Mouse (Mus musculus) embryonic facial prominence, embryonic 14.5 days (tissue): ENCODE data around the gene E130208F15Rik. TPM values are rescaled to one million over a fixed set of nuclear protein-coding genes. Genes with fewer than 3 reads are reported as not detected.

Experiments
- ATAC-seq: fragments of 200-750 bp; cut with Nextera tagmentation; 2 replicates; pipeline ENCODE4 v1.8.0; 2017; ENCODE audit warnings: low read depth, moderate number of reproducible peaks, moderate TSS enrichment
- DNase-seq: peaks from one replicate; pipeline ENCODE4 v3.0.0-alpha.2; 2015; ENCODE audit warnings: low spot score
- H3K27ac ChIP-seq: fragments of 300-500 bp; sonication (generic); replicated peaks from 2 replicates; pipeline ENCODE4 v1.5.1; 2014; ENCODE audit warnings: low read depth, mild to moderate bottlenecking, low read length, moderate library complexity
- H3K27me3 ChIP-seq: fragments of 300-500 bp; sonication (generic); replicated peaks from 2 replicates; pipeline ENCODE4 v1.6.1; 2014; ENCODE audit warnings: low read length; ENCODE audit not compliant: control insufficient read depth, insufficient read depth
- H3K36me3 ChIP-seq: fragments of 300-500 bp; sonication (generic); 2 replicates; pipeline ENCODE4 v1.6.1; 2014; ENCODE audit warnings: low read length, mixed read lengths; ENCODE audit not compliant: control insufficient read depth, insufficient read depth
- H3K4me1 ChIP-seq: fragments of 300-500 bp; sonication (generic); 2 replicates; pipeline ENCODE4 v1.6.1; 2014; ENCODE audit warnings: antibody characterized with exemption, low read length; ENCODE audit not compliant: control insufficient read depth, insufficient read depth
- H3K4me2 ChIP-seq: fragments of 300-500 bp; sonication (generic); 2 replicates; pipeline ENCODE4 v1.6.1; 2014; ENCODE audit warnings: low read depth, mild to moderate bottlenecking, low read length, moderate library complexity, mixed read lengths
- H3K4me3 ChIP-seq: fragments of 300-500 bp; sonication (generic); 2 replicates; pipeline ENCODE4 v1.5.1; 2014; ENCODE audit warnings: low read depth, mild to moderate bottlenecking, low read length
- H3K9ac ChIP-seq: fragments of 300-500 bp; sonication (generic); 2 replicates; pipeline ENCODE4 v1.6.1; 2014; ENCODE audit warnings: low read depth, mild to moderate bottlenecking, low read length, moderate library complexity, mixed read lengths
- H3K9me3 ChIP-seq: fragments of 300-500 bp; sonication (generic); 2 replicates; pipeline ENCODE4 v1.6.1; 2016; ENCODE audit warnings: low read length; ENCODE audit not compliant: control insufficient read depth
- WGBS: fragments of 180-500 bp; shearing (Covaris S2); extraction: QIAGEN DNeasy Blood & Tissue Kit; methylation state at CpG from one replicate; pipeline ENCODE4 v1.1.7; 2014; 5-methylcytosine and 5-hydroxymethylcytosine counted together
- polyA plus RNA-seq: library from polyadenylated mRNA; unstranded; fragments of >200 nt; fragmentation: Nextera tagmentation; extraction: Ambion mirVana; gene quantifications from 2 replicates; pipeline ENCODE4 v1.2.1, GENCODE M21; 2014

Gene E130208F15Rik
- polyA plus RNA-seq, 1 experiment from 2014 or later = not detected

- H3K4me1 ChIP-seq = peaks cover 8% of the 10 kb centered on the region; the same call in 1 of the 2 replicates
- no peak overlapping the region for H3K4me2 ChIP-seq
- ATAC-seq (no peak), DNase-seq (no peak)
- WGBS = 65% methylated on average over 5 of the region's 5 CpGs
- H3K27ac ChIP-seq = no peak overlapping the region
- no peak overlapping the region for H3K4me3 ChIP-seq
- H3K9ac ChIP-seq = no peak overlapping the region
- peaks cover 6% of the 10 kb centered on the region for H3K27me3 ChIP-seq
- no peaks in the 10 kb centered on the region for H3K9me3 ChIP-seq
- no peaks in the 10 kb centered on the region for H3K36me3 ChIP-seq
Observed at GRCm38 (mm10) chr7:30334563-30334962, 13.0 kb downstream of the E130208F15Rik start.

GRCm38 (mm10) chr7:30335688-30336087 is 14.1 kb downstream of the E130208F15Rik start:
- no peak overlapping the region for H3K27ac ChIP-seq
- H3K4me2 ChIP-seq = no peak overlapping the region
- DNase-seq = no peak
- H3K9me3 ChIP-seq = no peaks in the 10 kb centered on the region
- no peak for ATAC-seq
- H3K9ac ChIP-seq = no peak overlapping the region
- no peak overlapping the region for H3K4me3 ChIP-seq
- H3K27me3 ChIP-seq = peaks cover 6% of the 10 kb centered on the region
- H3K36me3 ChIP-seq = no peaks in the 10 kb centered on the region
- H3K4me1 ChIP-seq = peaks cover 8% of the 10 kb centered on the region; the same call in 1 of the 2 replicates
- 79% methylated on average over 6 of the region's 6 CpGs for WGBS

- Histone ChIP-seq H3K27ac (no peak overlapping the region), H3K4me3 (no peak overlapping the region), H3K36me3 (no peaks in the 10 kb centered on the region), H3K9me3 (no peaks in the 10 kb centered on the region), H3K27me3 (peaks cover 6% of the 10 kb centered on the region), H3K4me1 (peaks cover 8% of the 10 kb centered on the region; the same call in 1 of the 2 replicates), H3K4me2 (no peak overlapping the region), H3K9ac (no peak overlapping the region)
- peak; percentile 93 for DNase-seq
- WGBS = 5% methylated on average over 9 of the region's 9 CpGs
- peak; percentile 9; the same call in 1 of the 2 replicates for ATAC-seq
Observed at GRCm38 (mm10) chr7:30336384-30336783, 14.8 kb downstream of the E130208F15Rik start.

- ATAC-seq (no peak), DNase-seq (no peak)
- Histone ChIP-seq H3K27ac (no peak overlapping the region), H3K36me3 (no peaks in the 10 kb centered on the region), H3K9me3 (no peaks in the 10 kb centered on the region), H3K4me2 (no peak overlapping the region), H3K4me3 (no peak overlapping the region), H3K9ac (no peak overlapping the region), H3K27me3 (peaks cover 6% of the 10 kb centered on the region), H3K4me1 (no peaks in the 10 kb centered on the region)
- 71% methylated on average over 5 of the region's 5 CpGs for WGBS
Observed at GRCm38 (mm10) chr7:30339432-30340109, 18.0 kb downstream of the E130208F15Rik start.

- 27% methylated on average over 21 of the region's 21 CpGs for WGBS
- DNase-seq (peak; percentile 86), ATAC-seq (no peak)
- H3K4me1 ChIP-seq = no peaks in the 10 kb centered on the region
- no peaks in the 10 kb centered on the region for H3K9me3 ChIP-seq
- H3K4me3 ChIP-seq = no peak overlapping the region
- H3K27ac ChIP-seq = no peak overlapping the region
- no peak overlapping the region for H3K4me2 ChIP-seq
- peaks cover 16% of the 10 kb centered on the region for H3K27me3 ChIP-seq
- H3K36me3 ChIP-seq = no peaks in the 10 kb centered on the region
- H3K9ac ChIP-seq = no peak overlapping the region
Observed at GRCm38 (mm10) chr7:30346635-30347379, 25.3 kb downstream of the E130208F15Rik start.

GRCm38 (mm10) chr7:30347828-30348227 is 26.3 kb downstream of the E130208F15Rik start:
- H3K4me3 ChIP-seq = 0 out of 2 replicates have a peak overlapping the region, but pooled peaks have one; percentile 6
- ATAC-seq (no peak), DNase-seq (peak; percentile 56)
- no peaks in the 10 kb centered on the region for H3K4me1 ChIP-seq
- H3K4me2 ChIP-seq = peak overlapping the region; percentile 21; the same call in 1 of the 2 replicates
- 3% methylated on average over 29 of the region's 30 CpGs for WGBS
- H3K27ac ChIP-seq = no peak overlapping the region
- peaks cover 16% of the 10 kb centered on the region for H3K27me3 ChIP-seq
- H3K9ac ChIP-seq = no peak overlapping the region
- no peaks in the 10 kb centered on the region for H3K9me3 ChIP-seq
- H3K36me3 ChIP-seq = no peaks in the 10 kb centered on the region

GRCm38 (mm10) chr7:30353279-30353822 is 31.8 kb downstream of the E130208F15Rik start:
- Histone ChIP-seq H3K4me2 (no peak overlapping the region), H3K9ac (no peak overlapping the region), H3K4me1 (no peaks in the 10 kb centered on the region), H3K9me3 (no peaks in the 10 kb centered on the region), H3K36me3 (peaks cover 8% of the 10 kb centered on the region), H3K27ac (no peak overlapping the region), H3K4me3 (no peak overlapping the region), H3K27me3 (peaks cover 2% of the 10 kb centered on the region; the same call in 1 of the 2 replicates)
- DNase-seq = peak; percentile 49
- ATAC-seq = peak; percentile 74
- WGBS = 13% methylated on average over 6 of the region's 6 CpGs

- ATAC-seq = no peak
- no peak overlapping the region for H3K27ac ChIP-seq
- no peaks in the 10 kb centered on the region for H3K27me3 ChIP-seq
- DNase-seq = no peak
- no peak overlapping the region for H3K4me3 ChIP-seq
- H3K4me2 ChIP-seq = no peak overlapping the region
- H3K9ac ChIP-seq = no peak overlapping the region
- no peaks in the 10 kb centered on the region for H3K4me1 ChIP-seq
- 69% methylated on average over 4 of the region's 4 CpGs for WGBS
- H3K36me3 ChIP-seq = peaks cover 8% of the 10 kb centered on the region
- no peaks in the 10 kb centered on the region for H3K9me3 ChIP-seq
Observed at GRCm38 (mm10) chr7:30354059-30354458, 32.5 kb downstream of the E130208F15Rik start.
